In genomic region chr2:10375024-10375372, GRCm38 (mm10) we compare ENCODE assay signal across 8 mouse cellular contexts. TPM values are rescaled to one million over a fixed set of nuclear protein-coding genes. Genes with fewer than 3 reads are reported as not detected.
DNase-seq lines count a peak whose midpoint lies in the region; ATAC-seq and TF ChIP-seq lines count a peak whose summit lies in the region.

No protein-coding gene starts in this region.

- no peaks in the 10 kb centered on the region for H3K9me3 ChIP-seq in heart, embryonic 11.5 days (replicated peaks; ENCODE audit: control insufficient read depth, low read length)
- H3K9me3 ChIP-seq in forebrain, embryonic 10.5 days = no peaks in the 10 kb centered on the region
- no peaks in the 10 kb centered on the region for H3K9me3 ChIP-seq in intestine, embryonic 15.5 days

- ATAC-seq in heart, embryonic 11.5 days (replicated peaks; ENCODE audit: insufficient number of reproducible peaks, low FRiP score, low TSS enrichment) = no peak; the same call in 1 of the 2 replicates
- peak; percentile 18; the same call in 1 of the 2 replicates for ATAC-seq in intestine, embryonic 15.5 days

- H3K4me3 ChIP-seq in heart, embryonic 11.5 days (ENCODE audit: low read depth, low read length) = peak overlapping the region; percentile 48
- H3K4me3 ChIP-seq in forebrain, embryonic 10.5 days = peak overlapping the region; percentile 66
- peak overlapping the region; percentile 63 for H3K4me3 ChIP-seq in intestine, embryonic 15.5 days (replicated peaks)
- H3K4me3 ChIP-seq in macrophage (ENCODE audit: inconsistent target) = peak overlapping the region; percentile 34; the same call in 1 of the 2 replicates
- peak overlapping the region; percentile 81 for H3K4me3 ChIP-seq in testis, adult 2 months (ENCODE audit: control insufficient read depth, low read depth, low read length)

- no peak for DNase-seq in heart, adult 11 months
- DNase-seq in Muller cell, postnatal 12 days (ENCODE audit: inconsistent ontology term) = peak; percentile 43
- no peak for DNase-seq in forebrain, embryonic 10.5 days (ENCODE audit: extremely low spot score, low spot score)
- no peak for DNase-seq in cerebellum, adult 11 months

- H3K79me2 ChIP-seq in macrophage (ENCODE audit: inconsistent target) = no peaks in the 10 kb centered on the region

- no peak for TF ChIP-seq CTCF in testis, adult 2 months (IDR thresholded peaks at IDR 0.05; ENCODE audit: control insufficient read depth, insufficient read depth, insufficient replicate concordance, low read depth, low read length)

- H3K4me1 ChIP-seq in heart, embryonic 11.5 days (ENCODE audit: control insufficient read depth, insufficient read depth, low read length) = peaks cover 6% of the 10 kb centered on the region
- H3K4me1 ChIP-seq in forebrain, embryonic 10.5 days = peaks cover 34% of the 10 kb centered on the region
- H3K4me1 ChIP-seq in intestine, embryonic 15.5 days (replicated peaks) = peaks cover 21% of the 10 kb centered on the region
- H3K4me1 ChIP-seq in testis, adult 2 months (ENCODE audit: control insufficient read depth, insufficient read depth, low read length) = peaks cover 25% of the 10 kb centered on the region

- no peak overlapping the region for H3K27ac ChIP-seq in heart, embryonic 11.5 days (ENCODE audit: low read depth, low read length)
- H3K27ac ChIP-seq in forebrain, embryonic 10.5 days = no peak overlapping the region; the same call in 1 of the 2 replicates
- H3K27ac ChIP-seq in intestine, embryonic 15.5 days = no peak overlapping the region
- H3K27ac ChIP-seq in macrophage = no peak overlapping the region
- no peak overlapping the region for H3K27ac ChIP-seq in testis, adult 2 months (ENCODE audit: control insufficient read depth, insufficient read depth, low read depth, low read length)

- 0 out of 2 replicates have a peak overlapping the region, but pooled peaks have one; percentile 43 for H3K9ac ChIP-seq in heart, embryonic 11.5 days (ENCODE audit: low read depth, low read length)
- H3K9ac ChIP-seq in intestine, embryonic 15.5 days = peak overlapping the region; percentile 24

- H3K36me3 ChIP-seq in heart, embryonic 11.5 days (ENCODE audit: control insufficient read depth, insufficient read depth, low read length) = no peaks in the 10 kb centered on the region
- H3K36me3 ChIP-seq in forebrain, embryonic 10.5 days (replicated peaks) = no peaks in the 10 kb centered on the region
- H3K36me3 ChIP-seq in intestine, embryonic 15.5 days = no peaks in the 10 kb centered on the region
- no peaks in the 10 kb centered on the region for H3K36me3 ChIP-seq in macrophage (ENCODE audit: inconsistent target)
- no peaks in the 10 kb centered on the region for H3K36me3 ChIP-seq in testis, adult 2 months (ENCODE audit: control insufficient read depth, insufficient read depth, low read length)

- H3K4me2 ChIP-seq in heart, embryonic 11.5 days = peak overlapping the region; percentile 97
- H3K4me2 ChIP-seq in intestine, embryonic 15.5 days (replicated peaks) = peak overlapping the region; percentile 96

- 1% methylated on average over 22 of the region's 22 CpGs for WGBS in heart, embryonic 11.5 days (ENCODE audit: insufficient replicate concordance)
- 1% methylated on average over 22 of the region's 22 CpGs for WGBS in forebrain, embryonic 10.5 days
- WGBS in intestine, embryonic 15.5 days = under 1% methylated on average over 22 of the region's 22 CpGs
- 3% methylated on average over 22 of the region's 22 CpGs for WGBS in macrophage (ENCODE audit: missing documents)

- TF ChIP-seq POLR2A in testis, adult 2 months (IDR thresholded peaks at IDR 0.05; ENCODE audit: control insufficient read depth, low read depth, low read length) = 0 out of 2 replicates have a peak, but pooled peaks have one; percentile 14

- H3K27me3 ChIP-seq in heart, embryonic 11.5 days (ENCODE audit: control insufficient read depth, insufficient read depth, low read length) = peaks cover 40% of the 10 kb centered on the region
- peaks cover 74% of the 10 kb centered on the region for H3K27me3 ChIP-seq in forebrain, embryonic 10.5 days (ENCODE audit: poor library complexity, severe bottlenecking)
- peaks cover 43% of the 10 kb centered on the region for H3K27me3 ChIP-seq in intestine, embryonic 15.5 days (replicated peaks)
- no peaks in the 10 kb centered on the region for H3K27me3 ChIP-seq in testis, adult 2 months (ENCODE audit: control insufficient read depth, insufficient read depth, low read length)

RNA-seq across cellular contexts. Expression of gene Sfmbt2, which starts 4.7 kb away (rescaled TPM):
- polyA plus RNA-seq in heart, embryonic 11.5 days (2014; fragmentation: Nextera tagmentation; extraction: Ambion mirVana) = 1.5 and 1.6 TPM in 2 replicates
- 1.1 and 1.6 TPM in 2 replicates for polyA plus RNA-seq in forebrain, embryonic 10.5 days (2016; fragmentation: Nextera tagmentation; extraction: Ambion mirVana)
- 1.2 and 1.3 TPM in 2 replicates for polyA plus RNA-seq in intestine, embryonic 15.5 days (2015; fragmentation: Nextera tagmentation; extraction: Ambion mirVana)
- 1 to 10 TPM in 22 of 26 experiments, under 1 TPM in 4; 0.74 to 5.9 (median 1.7) TPM for total RNA-seq in macrophage (2018; cell fraction: chromatin; rRNA removed)
- total RNA-seq in macrophage (2018; cell fraction: cytosol; rRNA removed) = under 1 TPM; 0.19 to 0.75 (median 0.43) TPM
- total RNA-seq in macrophage (2018; cell fraction: nucleus; rRNA removed) = 1 to 10 TPM in 24 of 26 experiments, under 1 TPM in 2; 0.60 to 3.9 (median 1.6) TPM
- polyA plus RNA-seq in macrophage (2018) = 0.10 to 0.42 TPM (median 0.17 TPM) in 3 replicates
- polyA plus RNA-seq in testis, adult 2 months (2012; rRNA removed) = 12.9 and 15.2 TPM in 2 replicates
